Comparison of ENCODE assay signal across 19 mouse cellular contexts in the genomic region with DNA sequence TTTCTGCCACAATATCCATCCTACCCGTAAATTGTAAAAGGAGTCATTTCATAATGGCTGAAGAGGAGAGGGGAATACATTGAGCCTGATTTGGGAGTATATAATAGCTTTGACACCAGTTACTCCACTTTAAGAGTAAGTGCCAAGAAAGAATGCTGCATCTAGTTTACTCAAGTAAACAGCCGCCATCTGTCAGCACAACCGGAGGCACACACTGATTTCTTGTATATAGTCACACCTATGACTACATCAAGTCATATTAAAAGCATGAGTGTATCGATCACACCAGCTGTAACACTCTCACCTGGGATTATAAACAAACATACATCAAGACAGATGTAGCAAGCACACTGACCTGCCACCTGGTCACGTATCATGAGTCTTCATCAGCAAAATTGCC. TPM values are rescaled to one million over a fixed set of nuclear protein-coding genes. Genes with fewer than 3 reads are reported as not detected.
"Had no signal": no experiment of that assay in that cellular context is flagged by ENCODE, and none has a peak within 500 bp of the region (broad histone marks: within the 10 kb centered on the region; RNA-seq: fewer than 3 reads in every experiment).

No protein-coding gene starts in this region.

- H3K27ac ChIP-seq: midbrain, embryonic 10.5 days; midbrain, embryonic 12.5 days; neural tube, embryonic 13.5 days; neural tube, embryonic 15.5 days; stomach, embryonic 15.5 days; stomach, postnatal 0 days had no signal

- H3K27me3 ChIP-seq: midbrain, embryonic 12.5 days; neural tube, embryonic 13.5 days; neural tube, embryonic 15.5 days; stomach, embryonic 15.5 days had no signal

- H3K4me2 ChIP-seq: lung, embryonic 14.5 days; midbrain, embryonic 12.5 days; neural tube, embryonic 13.5 days; neural tube, embryonic 15.5 days; stomach, embryonic 15.5 days had no signal

- H3K9ac ChIP-seq: lung, embryonic 14.5 days; midbrain, embryonic 12.5 days; neural tube, embryonic 13.5 days; neural tube, embryonic 15.5 days; stomach, embryonic 15.5 days had no signal

- DNase-seq: lung, embryonic 14.5 days; lung, postnatal 10 days; lung, postnatal 4 days; midbrain, embryonic 14.5 days; retina, postnatal 1 day; right cerebral cortex, adult 18-20 months; right cerebral cortex, postnatal 25 days; thymus, adult 2 months; thymus, postnatal 25 days; thymus, postnatal 4 days had no signal

- H3K4me1 ChIP-seq: midbrain, embryonic 10.5 days; midbrain, embryonic 12.5 days; neural tube, embryonic 13.5 days; neural tube, embryonic 15.5 days; stomach, embryonic 15.5 days had no signal

- ATAC-seq: midbrain, embryonic 16.5 days had no signal

- H3K36me3 ChIP-seq: midbrain, embryonic 10.5 days; midbrain, embryonic 12.5 days; neural tube, embryonic 13.5 days; neural tube, embryonic 15.5 days; stomach, embryonic 15.5 days had no signal

- H3K4me3 ChIP-seq: midbrain, embryonic 10.5 days; midbrain, embryonic 12.5 days; myocyte; neural tube, embryonic 13.5 days; neural tube, embryonic 15.5 days; stomach, embryonic 15.5 days had no signal

- H3K9me3 ChIP-seq: midbrain, embryonic 10.5 days; midbrain, embryonic 12.5 days; neural tube, embryonic 13.5 days; neural tube, embryonic 15.5 days; stomach, embryonic 15.5 days had no signal

RNA-seq across cellular contexts. Expression of a gene that starts 58.4 kb away (rescaled TPM):
- total RNA-seq: megakaryocyte-erythroid progenitor cell, adult 5-6 weeks had no signal
